Mouse (Mus musculus) C2C12 (cell line): ENCODE measurements around the gene Ctsw. TPM values are rescaled to one million over a fixed set of nuclear protein-coding genes. Genes with fewer than 3 reads are reported as not detected.

Experiments used
- H3K27me3 ChIP-seq: one replicate; pipeline ENCODE4 v1.6.1; 2011; ENCODE audit not compliant: control insufficient read depth, insufficient read depth, insufficient read length
- H3K36me3 ChIP-seq: one replicate; pipeline ENCODE4 v1.6.1; 2011; ENCODE audit not compliant: control insufficient read depth, insufficient read depth
- H3K4me3 ChIP-seq: one replicate; pipeline ENCODE4 v1.5.1; 2011; ENCODE audit warnings: mild to moderate bottlenecking, control low read depth; ENCODE audit not compliant: poor library complexity, insufficient read depth, severe bottlenecking
- H3K79me2 ChIP-seq: one replicate; pipeline ENCODE4 v1.6.1; 2011; ENCODE audit not compliant: control insufficient read depth, insufficient read depth
- H3K79me3 ChIP-seq: one replicate; pipeline ENCODE4 v1.6.1; 2011; ENCODE audit warnings: low read depth, control low read depth
- H3ac ChIP-seq: one replicate; pipeline ENCODE3; 2011; ENCODE audit warnings: low read depth; ENCODE audit not compliant: control insufficient read depth, insufficient read length
- CEBPB ChIP-seq: IDR thresholded peaks from one replicate; pipeline ENCODE4 v1.6.1; 2011; ENCODE audit warnings: low read depth, mild to moderate bottlenecking, control low read depth, moderate library complexity
- CTCF ChIP-seq: IDR thresholded peaks from one replicate; pipeline ENCODE4 v1.5.1; 2011; ENCODE audit not compliant: control insufficient read depth, insufficient read depth, insufficient read length
- FOSL1 ChIP-seq: IDR thresholded peaks from one replicate; pipeline ENCODE4 v1.8.0; 2011; ENCODE audit warnings: mild to moderate bottlenecking, low read length; ENCODE audit not compliant: poor library complexity, insufficient read depth, severe bottlenecking
- MAX ChIP-seq: IDR thresholded peaks from one replicate; pipeline ENCODE4 v1.6.1; 2011; ENCODE audit warnings: mild to moderate bottlenecking, control low read depth
- MYOD1 ChIP-seq: IDR thresholded peaks from one replicate; pipeline ENCODE4 v1.6.1; 2011; ENCODE audit warnings: low read depth; ENCODE audit not compliant: control insufficient read depth, insufficient read length
- MYOG ChIP-seq: IDR thresholded peaks from one replicate; pipeline ENCODE4 v1.6.1; 2011; ENCODE audit not compliant: control insufficient read depth, insufficient read length; ENCODE audit errors: extremely low read depth
- USF1 ChIP-seq: IDR thresholded peaks from one replicate; pipeline ENCODE4 v1.6.1; 2011; ENCODE audit warnings: low read depth, mild to moderate bottlenecking, control low read depth, moderate library complexity
- polyA plus RNA-seq: library from polyadenylated mRNA; unstranded; fragments of >200 nt; fragmentation: generic; extraction: Trizol; gene quantifications from one replicate; pipeline ENCODE4 v1.2.1, GENCODE M21; 2012; ENCODE audit warnings: missing spikeins

Gene Ctsw
- polyA plus RNA-seq, 1 experiment = 4.8 TPM

DNA sequence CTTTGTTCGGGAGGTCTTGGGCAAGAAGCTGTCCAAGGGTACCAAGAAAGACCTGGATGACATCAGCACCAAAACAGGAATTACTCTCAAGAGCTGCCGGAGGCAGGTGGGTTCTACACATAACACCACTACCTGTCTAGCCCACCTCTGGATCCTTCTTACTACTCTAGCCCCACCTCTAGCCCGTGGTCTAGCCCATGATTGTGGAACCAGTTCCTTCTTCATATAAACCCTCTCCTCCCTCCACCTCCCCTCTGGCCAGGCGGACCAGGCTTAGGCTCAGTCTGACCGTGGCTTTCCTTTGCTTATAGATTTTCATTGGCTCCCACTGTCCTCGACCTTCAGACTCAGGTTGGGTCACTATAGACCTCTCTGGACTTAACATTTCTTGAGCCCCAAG, 6.9 kb downstream of the Ctsw start:
- Histone ChIP-seq H3ac (peak overlapping the region; percentile 9), H3K36me3 (peaks cover 48% of the 10 kb centered on the region), H3K79me3 (peaks cover 7% of the 10 kb centered on the region), H3K27me3 (no peaks in the 10 kb centered on the region), H3K79me2 (peaks cover 28% of the 10 kb centered on the region), H3K4me3 (peak overlapping the region; percentile 59)
- no peak for TF ChIP-seq CEBPB
- TF ChIP-seq MYOG = no peak
- no peak for TF ChIP-seq FOSL1
- no peak for TF ChIP-seq USF1
- TF ChIP-seq MYOD1 = no peak
- no peak for TF ChIP-seq CTCF
- no peak for TF ChIP-seq MAX

GRCm38 (mm10) chr19:5460465-5460911, 7.8 kb downstream of the Ctsw start, which contains the start of gene Fibp:
Fibp (plus strand) TSS chr19:5460615.
- no peak for TF ChIP-seq FOSL1
- no peak for TF ChIP-seq MYOD1
- TF ChIP-seq CTCF = no peak
- peak; percentile 35 for TF ChIP-seq MAX

DNA sequence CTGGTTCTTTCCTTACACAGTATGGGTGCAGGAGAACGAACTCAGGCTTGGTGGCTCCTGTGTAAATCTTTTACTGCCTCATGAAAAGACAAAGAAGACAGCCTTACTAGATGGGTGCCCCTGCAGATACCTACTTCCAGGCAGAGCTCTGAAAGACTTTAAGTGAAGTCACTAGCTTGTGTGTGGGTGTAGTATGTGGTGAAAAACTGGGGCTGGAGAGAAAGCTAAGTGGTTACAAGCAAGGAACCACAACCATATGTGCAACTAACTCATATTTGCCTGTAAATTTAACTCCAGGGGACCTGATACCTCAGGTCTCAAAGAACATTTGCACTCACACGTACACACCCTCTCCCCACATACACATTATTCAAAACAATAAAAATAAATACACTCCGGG, 8.4 kb downstream of the Ctsw start:
- H3K36me3 ChIP-seq = peaks cover 48% of the 10 kb centered on the region
- H3K79me3 ChIP-seq = peaks cover 16% of the 10 kb centered on the region
- no peaks in the 10 kb centered on the region for H3K27me3 ChIP-seq
- peaks cover 43% of the 10 kb centered on the region for H3K79me2 ChIP-seq
- no peak overlapping the region for H3ac ChIP-seq
- TF ChIP-seq USF1 (no peak), MAX (no peak), MYOD1 (no peak), MYOG (no peak), CTCF (no peak), CEBPB (no peak), FOSL1 (no peak)
- H3K4me3 ChIP-seq = peak overlapping the region; percentile 59

More at GRCm38 (mm10) chr19:5460465-5460911, 7.8 kb downstream of the Ctsw start, which contains the start of gene Fibp:
- H3K27me3 ChIP-seq = no peaks in the 10 kb centered on the region
- peaks cover 37% of the 10 kb centered on the region for H3K79me2 ChIP-seq
- peak within 1 kb of the TSS; percentile 59 for H3K4me3 ChIP-seq
- peaks cover 48% of the 10 kb centered on the region for H3K36me3 ChIP-seq
- peak within 1 kb of the TSS; percentile 62 for H3ac ChIP-seq
- peaks cover 11% of the 10 kb centered on the region for H3K79me3 ChIP-seq

GRCm38 (mm10) chr19:5459019-5459418, 9.3 kb downstream of the Ctsw start:
- Histone ChIP-seq H3K79me3 (peaks cover 23% of the 10 kb centered on the region), H3ac (no peak overlapping the region)
- no peak for TF ChIP-seq MYOG
- no peak for TF ChIP-seq CEBPB
- TF ChIP-seq FOSL1 = no peak
- no peak for TF ChIP-seq USF1
- TF ChIP-seq CTCF = no peak
- TF ChIP-seq MAX = no peak
- no peak for TF ChIP-seq MYOD1

GRCm38 (mm10) chr19:5457746-5458442, 10.4 kb downstream of the Ctsw start, which contains the start of gene Ccdc85b:
Ccdc85b (minus strand) TSS chr19:5457894.
- Histone ChIP-seq H3K27me3 (no peaks in the 10 kb centered on the region), H3K36me3 (peaks cover 51% of the 10 kb centered on the region), H3K79me3 (peaks cover 31% of the 10 kb centered on the region), H3K79me2 (peaks cover 63% of the 10 kb centered on the region), H3ac (peak within 1 kb of the TSS; percentile 87), H3K4me3 (peak within 1 kb of the TSS; percentile 38)
- no peak for TF ChIP-seq MYOG
- no peak for TF ChIP-seq USF1
- TF ChIP-seq CEBPB = no peak
- no peak for TF ChIP-seq FOSL1
- no peak for TF ChIP-seq CTCF
- TF ChIP-seq MYOD1 = no peak
- no peak for TF ChIP-seq MAX

More at GRCm38 (mm10) chr19:5459019-5459418, 9.3 kb downstream of the Ctsw start:
- Histone ChIP-seq H3K4me3 (no peak overlapping the region), H3K27me3 (no peaks in the 10 kb centered on the region), H3K79me2 (peaks cover 52% of the 10 kb centered on the region), H3K36me3 (peaks cover 49% of the 10 kb centered on the region)

- H3K27me3 ChIP-seq = no peaks in the 10 kb centered on the region
- TF ChIP-seq MAX (peak; percentile 78), MYOG (no peak)
- H3K36me3 ChIP-seq = peaks cover 51% of the 10 kb centered on the region
- H3K79me2 ChIP-seq = peaks cover 66% of the 10 kb centered on the region
- H3K4me3 ChIP-seq = peak overlapping the region; percentile 38
- peak overlapping the region; percentile 87 for H3ac ChIP-seq
- peaks cover 36% of the 10 kb centered on the region for H3K79me3 ChIP-seq
Observed at GRCm38 (mm10) chr19:5456922-5457745, 11.2 kb downstream of the Ctsw start.
